Mouse (Mus musculus) heart, embryonic 13.5 days (tissue): ENCODE results near the gene Clasp2. TPM values are rescaled to one million over a fixed set of nuclear protein-coding genes. Genes with fewer than 3 reads are reported as not detected.

Source experiments
- ATAC-seq: fragments of 200-750 bp; cut with Nextera tagmentation; 2 replicates; pipeline ENCODE4 v1.8.0; 2017; ENCODE audit warnings: moderate TSS enrichment; ENCODE audit not compliant: insufficient number of reproducible peaks, low FRiP score, low TSS enrichment; ENCODE audit errors: extremely low read depth
- H3K27ac ChIP-seq: fragments of 300-500 bp; sonication (generic); replicated peaks from 2 replicates; pipeline ENCODE4 v1.5.1; 2015; ENCODE audit warnings: moderate library complexity, mild to moderate bottlenecking, inconsistent platforms
- H3K27me3 ChIP-seq: fragments of 300-500 bp; sonication (generic); replicated peaks from 2 replicates; pipeline ENCODE4 v1.6.1; 2015; ENCODE audit warnings: mild to moderate bottlenecking, inconsistent platforms
- H3K36me3 ChIP-seq: fragments of 300-500 bp; sonication (generic); 2 replicates; pipeline ENCODE4 v1.6.1; 2015; ENCODE audit warnings: mild to moderate bottlenecking, inconsistent platforms
- H3K4me1 ChIP-seq: fragments of 300-500 bp; sonication (generic); 2 replicates; pipeline ENCODE4 v1.6.1; 2015; ENCODE audit warnings: inconsistent platforms
- H3K4me2 ChIP-seq: fragments of 300-500 bp; sonication (generic); 2 replicates; pipeline ENCODE4 v1.6.1; 2015; ENCODE audit warnings: inconsistent platforms, mild to moderate bottlenecking, moderate library complexity
- H3K4me3 ChIP-seq: fragments of 300-500 bp; sonication (generic); 2 replicates; pipeline ENCODE4 v1.5.1; 2015; ENCODE audit warnings: moderate library complexity, mild to moderate bottlenecking, inconsistent platforms
- H3K9ac ChIP-seq: fragments of 300-500 bp; sonication (generic); 2 replicates; pipeline ENCODE4 v1.6.1; 2015; ENCODE audit warnings: inconsistent platforms, mild to moderate bottlenecking, moderate library complexity
- H3K9me3 ChIP-seq: fragments of 300-500 bp; sonication (generic); 2 replicates; pipeline ENCODE4 v1.6.1; 2016; ENCODE audit warnings: inconsistent platforms
- WGBS: fragments of 180-500 bp; shearing (Covaris S2); methylation state at CpG from one replicate; pipeline ENCODE4 v1.1.7; 2015; ENCODE audit warnings: mixed read lengths; 5-methylcytosine and 5-hydroxymethylcytosine counted together
- polyA plus RNA-seq: library from polyadenylated mRNA; unstranded; fragments of >200 nt; fragmentation: Nextera tagmentation; extraction: Ambion mirVana; gene quantifications from 2 replicates; pipeline ENCODE4 v1.2.1, GENCODE M21; 2015

Gene Clasp2
- polyA plus RNA-seq, 1 experiment from 2014 or later = 20.3 TPM

- peak overlapping the region; percentile 46 for H3K4me2 ChIP-seq
- H3K27ac ChIP-seq = peak overlapping the region; percentile 8; the same call in 1 of the 2 replicates
- WGBS = 61% methylated on average over 7 of the region's 7 CpGs
- peak overlapping the region; percentile 17; the same call in 1 of the 2 replicates for H3K4me3 ChIP-seq
- H3K9ac ChIP-seq = no peak overlapping the region
- ATAC-seq = peak; percentile 73
- no peaks in the 10 kb centered on the region for H3K27me3 ChIP-seq
- no peaks in the 10 kb centered on the region for H3K9me3 ChIP-seq
- H3K36me3 ChIP-seq = peaks cover 94% of the 10 kb centered on the region
- no peaks in the 10 kb centered on the region for H3K4me1 ChIP-seq
Observed at GRCm38 (mm10) chr9:113968967-113969366, 227.7 kb downstream of the Clasp2 start.

Other genes with a start within 250 kb of the Clasp2 start
- 57.5 and 59.6 TPM in 2 replicates for gene Pdcd6ip, start 33.2 kb upstream of the Clasp2 start, polyA plus RNA-seq
- gene Ubp1, start 189.5 kb downstream of the Clasp2 start, polyA plus RNA-seq = 21.1 and 22.2 TPM in 2 replicates